Mouse (Mus musculus): ENCODE measurements around the gene Apoc4. TPM values are rescaled to one million over a fixed set of nuclear protein-coding genes. Genes with fewer than 3 reads are reported as not detected.

Apoc4 gene
- polyA plus RNA-seq (2014; fragmentation: Illumina TruSeq; extraction: RNeasy Lipid Tissue Mini Kit (QIAGEN cat#74804); ENCODE audit: insufficient read depth, low read depth, low replicate concordance): not detected

DNA sequence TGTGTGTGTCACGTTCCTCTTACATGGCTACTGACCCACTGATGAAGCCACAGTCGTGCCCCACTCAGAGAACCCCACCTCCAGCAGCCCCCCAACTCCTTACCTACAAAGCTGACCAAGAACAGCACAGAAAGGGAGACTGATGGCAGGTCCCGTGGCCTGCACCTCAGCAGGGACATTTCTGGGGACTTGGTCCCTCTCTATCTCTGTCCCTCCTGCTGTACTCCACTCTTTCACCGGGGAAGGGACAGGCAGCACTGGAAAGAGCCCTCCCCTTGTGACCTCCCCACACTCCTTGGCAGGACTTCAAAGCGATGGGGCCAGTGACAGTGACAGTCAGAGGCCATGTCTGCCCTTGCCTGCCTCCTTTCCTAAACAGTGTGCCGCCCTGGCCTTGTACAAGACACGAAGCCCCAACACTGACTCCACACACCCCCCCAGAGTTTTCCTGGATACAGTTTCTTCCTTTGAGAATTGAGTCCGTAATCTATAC, at the start of gene Apoc4, which contains the start of gene Gm44805:
Gene Apoc4, minus strand, starts transcription at position 278 of the 493 bp plus-strand sequence.
Gene Gm44805, minus strand, starts transcription at position 222 of the 493 bp plus-strand sequence.

DNA sequence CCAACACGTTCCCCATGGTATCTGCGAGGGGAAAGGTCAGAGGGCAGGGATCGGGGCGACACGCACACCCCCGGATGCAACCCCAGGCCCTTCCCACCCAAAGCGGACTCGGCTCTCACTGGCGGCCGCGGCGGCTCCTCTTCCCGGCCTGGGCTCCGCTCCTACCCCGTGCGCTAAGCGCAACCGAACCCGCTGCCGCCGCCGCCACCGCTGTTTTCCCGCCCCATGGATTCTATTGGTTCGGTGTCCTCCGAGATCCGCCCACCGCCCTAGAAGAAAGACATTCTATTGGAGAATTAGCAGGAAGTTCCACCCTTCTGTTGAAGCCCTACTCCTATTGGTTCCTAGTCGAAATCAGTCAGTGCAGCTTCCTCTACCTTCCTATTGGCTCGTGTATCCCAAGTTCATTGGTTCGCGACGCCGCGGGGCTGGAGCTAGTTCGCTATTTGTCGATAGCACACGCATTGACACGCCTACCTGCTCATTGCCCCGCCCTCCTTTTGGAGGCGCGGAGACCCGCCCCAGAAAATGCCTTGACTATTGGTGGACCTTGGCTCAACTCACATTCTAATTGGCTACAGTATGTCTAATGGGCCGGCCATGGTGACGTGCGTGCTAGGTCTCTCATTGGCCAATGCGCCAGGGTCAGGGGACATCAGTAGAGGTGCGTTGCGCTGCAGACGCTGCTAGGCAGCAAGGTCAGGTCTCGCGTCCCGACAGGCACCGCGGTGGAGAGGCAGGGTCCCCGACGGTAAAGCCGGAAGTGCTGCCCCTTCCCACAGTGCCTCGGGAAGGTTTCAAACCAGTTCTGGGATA, 34.2 kb upstream of the Apoc4 start, which contains the start of gene Tomm40:
Gene Tomm40, minus strand, starts transcription at position 200 of the 816 bp plus-strand sequence.

DNA sequence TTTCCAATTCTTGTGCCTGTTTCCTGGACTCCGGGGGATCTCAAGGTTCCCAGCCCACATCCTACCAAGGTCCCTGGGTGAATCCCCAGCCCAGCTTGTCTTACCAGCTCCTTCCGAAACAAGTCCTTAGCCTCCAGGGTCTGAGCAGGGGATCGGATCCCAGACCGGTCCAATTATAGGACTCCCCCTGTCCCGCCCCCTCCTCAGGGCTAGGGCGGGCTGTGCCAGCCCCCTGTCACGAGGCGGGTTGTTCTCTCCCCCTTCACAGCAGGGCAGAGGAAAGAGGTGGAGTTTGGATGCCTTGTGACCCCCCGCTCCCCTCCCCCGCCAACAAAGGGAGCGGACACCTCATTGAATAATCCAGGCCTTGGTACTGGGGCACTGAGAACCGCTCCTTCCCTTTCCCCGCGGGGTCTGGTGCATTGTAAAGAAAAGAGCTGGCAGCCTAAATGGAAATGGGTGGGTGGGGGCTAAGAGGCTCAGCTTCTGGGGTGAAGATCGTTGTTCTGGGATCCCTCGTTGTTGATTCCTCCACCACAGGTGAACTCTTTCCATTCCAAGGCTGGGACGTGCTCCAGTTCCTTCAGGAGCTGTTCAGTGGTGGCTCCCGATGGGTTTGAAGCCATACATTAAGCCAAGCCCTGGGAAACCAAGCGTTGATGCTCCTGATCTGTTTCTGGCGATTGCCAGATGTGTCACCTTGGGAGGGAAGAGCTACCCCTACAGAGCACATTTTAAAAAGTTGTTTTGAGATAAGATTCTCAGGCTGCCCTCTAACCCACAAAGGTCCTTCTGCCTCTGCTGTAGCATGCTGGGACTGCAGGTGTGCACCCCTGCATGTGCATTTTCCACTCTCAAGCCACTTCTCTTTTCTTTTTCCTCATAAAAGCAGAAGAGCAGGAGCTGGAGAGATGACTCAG, 17.9 kb upstream of the Apoc4 start, which contains the start of gene Apoe:
Gene Apoe, minus strand, starts transcription at position 282 of the 920 bp plus-strand sequence.

DNA sequence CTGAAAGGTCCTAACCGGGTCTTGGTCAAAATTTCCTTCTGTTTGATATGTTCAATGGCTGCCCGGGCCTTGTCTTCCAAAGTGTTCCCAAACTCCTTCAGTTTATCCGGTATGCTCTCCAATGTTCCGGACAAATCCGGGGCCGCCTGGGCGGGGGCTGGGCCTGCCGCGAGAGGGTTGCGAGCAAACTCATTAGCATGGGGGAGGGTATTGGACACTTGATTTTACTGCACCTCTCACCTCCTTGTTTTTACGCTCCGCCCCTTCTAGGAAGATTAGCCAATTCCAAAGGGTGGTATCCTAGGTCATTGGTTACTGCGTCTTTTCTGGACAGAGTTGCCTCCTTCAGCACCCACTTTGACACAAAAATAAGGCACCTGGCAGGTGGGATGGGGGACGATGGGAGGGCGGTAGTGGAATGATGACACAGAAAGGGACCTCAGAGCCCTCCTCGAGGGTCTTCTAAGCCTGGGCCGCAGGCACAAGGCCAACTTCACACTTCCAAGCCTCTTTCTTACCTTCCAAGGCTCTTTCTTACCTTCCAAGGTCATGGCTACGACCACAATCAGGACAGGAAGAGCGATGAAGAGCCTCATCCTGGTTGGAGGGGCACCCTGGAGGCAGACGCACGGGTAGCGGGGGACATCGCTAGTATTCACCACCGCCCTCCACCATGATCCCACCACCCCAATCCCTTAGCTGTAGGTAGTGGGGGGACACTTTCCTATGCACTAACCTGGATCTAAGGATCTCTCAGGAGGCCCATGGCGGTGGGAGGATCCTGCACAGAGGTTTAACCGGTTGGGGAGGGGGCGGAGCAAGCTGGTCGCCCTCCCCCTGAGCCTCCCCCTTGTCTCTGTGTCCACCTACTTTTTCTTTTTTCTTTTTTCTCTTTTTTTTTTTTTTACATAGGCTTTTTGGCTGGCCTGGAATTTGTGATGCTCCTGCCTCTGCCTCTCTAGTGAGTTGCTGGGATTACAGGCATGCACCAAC, 10.9 kb upstream of the Apoc4 start, which contains the start of gene Apoc1:
Gene Apoc1, minus strand, starts transcription at position 788 of the 993 bp plus-strand sequence.

GRCm38 (mm10) chr7:19677872-19678271, 3.4 kb downstream of the Apoc4 start, which contains the start of gene Apoc2:
Gene Apoc2, minus strand, starts transcription at chr7:19677941.

GRCm38 (mm10) chr7:19664955-19665841, 16.1 kb downstream of the Apoc4 start, which contains the start of gene Clptm1:
Gene Clptm1, minus strand, starts transcription at chr7:19665033.

GRCm38 (mm10) chr7:19629361-19629734, 51.9 kb downstream of the Apoc4 start, which contains the start of gene Relb:
Gene Relb, minus strand, starts transcription at chr7:19629438.

Other genes starting within 250 kb of the Apoc4 start
- gene Mark4, start 222.7 kb downstream of the Apoc4 start, polyA plus RNA-seq (2014; fragmentation: Illumina TruSeq; extraction: RNeasy Lipid Tissue Mini Kit (QIAGEN cat#74804); ENCODE audit: insufficient read depth, low read depth, low replicate concordance): 9.0 TPM
- gene Exoc3l2, start 218.1 kb downstream of the Apoc4 start, polyA plus RNA-seq (2014; fragmentation: Illumina TruSeq; extraction: RNeasy Lipid Tissue Mini Kit (QIAGEN cat#74804); ENCODE audit: insufficient read depth, low read depth, low replicate concordance): 1.3 TPM
- 6.7 TPM for gene Bloc1s3, start 173.1 kb downstream of the Apoc4 start, polyA plus RNA-seq (2014; fragmentation: Illumina TruSeq; extraction: RNeasy Lipid Tissue Mini Kit (QIAGEN cat#74804); ENCODE audit: insufficient read depth, low read depth, low replicate concordance)
- 58.3 TPM for gene Trappc6a, start 173.1 kb downstream of the Apoc4 start, polyA plus RNA-seq (2014; fragmentation: Illumina TruSeq; extraction: RNeasy Lipid Tissue Mini Kit (QIAGEN cat#74804); ENCODE audit: insufficient read depth, low read depth, low replicate concordance)
- gene Nkpd1, start 163.6 kb downstream of the Apoc4 start, polyA plus RNA-seq (2014; fragmentation: Illumina TruSeq; extraction: RNeasy Lipid Tissue Mini Kit (QIAGEN cat#74804); ENCODE audit: insufficient read depth, low read depth, low replicate concordance): 0.13 TPM
- 50.4 TPM for gene Ppp1r37, start 118.4 kb downstream of the Apoc4 start, polyA plus RNA-seq (2014; fragmentation: Illumina TruSeq; extraction: RNeasy Lipid Tissue Mini Kit (QIAGEN cat#74804); ENCODE audit: insufficient read depth, low read depth, low replicate concordance)
- gene Zfp296, start 104.2 kb downstream of the Apoc4 start, polyA plus RNA-seq (2014; fragmentation: Illumina TruSeq; extraction: RNeasy Lipid Tissue Mini Kit (QIAGEN cat#74804); ENCODE audit: insufficient read depth, low read depth, low replicate concordance): 1.9 TPM
- 93.3 TPM for gene Gemin7, start 103.9 kb downstream of the Apoc4 start, polyA plus RNA-seq (2014; fragmentation: Illumina TruSeq; extraction: RNeasy Lipid Tissue Mini Kit (QIAGEN cat#74804); ENCODE audit: insufficient read depth, low read depth, low replicate concordance)
- gene Clasrp, start 77.0 kb downstream of the Apoc4 start, polyA plus RNA-seq (2014; fragmentation: Illumina TruSeq; extraction: RNeasy Lipid Tissue Mini Kit (QIAGEN cat#74804); ENCODE audit: insufficient read depth, low read depth, low replicate concordance): 17.3 TPM
- gene Relb, start 52.0 kb downstream of the Apoc4 start, polyA plus RNA-seq (2014; fragmentation: Illumina TruSeq; extraction: RNeasy Lipid Tissue Mini Kit (QIAGEN cat#74804); ENCODE audit: insufficient read depth, low read depth, low replicate concordance): 13.0 TPM
- gene Clptm1, start 16.4 kb downstream of the Apoc4 start, polyA plus RNA-seq (2014; fragmentation: Illumina TruSeq; extraction: RNeasy Lipid Tissue Mini Kit (QIAGEN cat#74804); ENCODE audit: insufficient read depth, low read depth, low replicate concordance): 45.0 TPM
- gene Apoc2, start 3.5 kb downstream of the Apoc4 start, polyA plus RNA-seq (2014; fragmentation: Illumina TruSeq; extraction: RNeasy Lipid Tissue Mini Kit (QIAGEN cat#74804); ENCODE audit: insufficient read depth, low read depth, low replicate concordance): 10.3 TPM
- not detected for gene Gm44805, start 56 bp downstream of the Apoc4 start, polyA plus RNA-seq (2014; fragmentation: Illumina TruSeq; extraction: RNeasy Lipid Tissue Mini Kit (QIAGEN cat#74804); ENCODE audit: insufficient read depth, low read depth, low replicate concordance)
- 122 TPM for gene Apoc1, start 11.2 kb upstream of the Apoc4 start, polyA plus RNA-seq (2014; fragmentation: Illumina TruSeq; extraction: RNeasy Lipid Tissue Mini Kit (QIAGEN cat#74804); ENCODE audit: insufficient read depth, low read depth, low replicate concordance)
- 1,026 TPM for gene Apoe, start 17.7 kb upstream of the Apoc4 start, polyA plus RNA-seq (2014; fragmentation: Illumina TruSeq; extraction: RNeasy Lipid Tissue Mini Kit (QIAGEN cat#74804); ENCODE audit: insufficient read depth, low read depth, low replicate concordance)
- 28.0 TPM for gene Tomm40, start 34.0 kb upstream of the Apoc4 start, polyA plus RNA-seq (2014; fragmentation: Illumina TruSeq; extraction: RNeasy Lipid Tissue Mini Kit (QIAGEN cat#74804); ENCODE audit: insufficient read depth, low read depth, low replicate concordance)
- gene Nectin2, start 69.0 kb upstream of the Apoc4 start, polyA plus RNA-seq (2014; fragmentation: Illumina TruSeq; extraction: RNeasy Lipid Tissue Mini Kit (QIAGEN cat#74804); ENCODE audit: insufficient read depth, low read depth, low replicate concordance): 39.0 TPM
- gene Bcam, start 89.5 kb upstream of the Apoc4 start, polyA plus RNA-seq (2014; fragmentation: Illumina TruSeq; extraction: RNeasy Lipid Tissue Mini Kit (QIAGEN cat#74804); ENCODE audit: insufficient read depth, low read depth, low replicate concordance): 298 TPM
- gene Cblc, start 115.3 kb upstream of the Apoc4 start, polyA plus RNA-seq (2014; fragmentation: Illumina TruSeq; extraction: RNeasy Lipid Tissue Mini Kit (QIAGEN cat#74804); ENCODE audit: insufficient read depth, low read depth, low replicate concordance): 9.7 TPM
- gene Bcl3, start 141.3 kb upstream of the Apoc4 start, polyA plus RNA-seq (2014; fragmentation: Illumina TruSeq; extraction: RNeasy Lipid Tissue Mini Kit (QIAGEN cat#74804); ENCODE audit: insufficient read depth, low read depth, low replicate concordance): 15.6 TPM
- gene Gm19345, start 170.5 kb upstream of the Apoc4 start, polyA plus RNA-seq (2014; fragmentation: Illumina TruSeq; extraction: RNeasy Lipid Tissue Mini Kit (QIAGEN cat#74804); ENCODE audit: insufficient read depth, low read depth, low replicate concordance): not detected
- gene Ceacam16, start 179.8 kb upstream of the Apoc4 start, polyA plus RNA-seq (2014; fragmentation: Illumina TruSeq; extraction: RNeasy Lipid Tissue Mini Kit (QIAGEN cat#74804); ENCODE audit: insufficient read depth, low read depth, low replicate concordance): 0.27 TPM
- gene Ceacam19, start 206.5 kb upstream of the Apoc4 start, polyA plus RNA-seq (2014; fragmentation: Illumina TruSeq; extraction: RNeasy Lipid Tissue Mini Kit (QIAGEN cat#74804); ENCODE audit: insufficient read depth, low read depth, low replicate concordance): 0.07 TPM
- 17.0 TPM for gene Pvr, start 239.7 kb upstream of the Apoc4 start, polyA plus RNA-seq (2014; fragmentation: Illumina TruSeq; extraction: RNeasy Lipid Tissue Mini Kit (QIAGEN cat#74804); ENCODE audit: insufficient read depth, low read depth, low replicate concordance)

Data from lung, adult 10 weeks (tissue).